ENCODE assay signal across 16 mouse cellular contexts in the genomic region with DNA sequence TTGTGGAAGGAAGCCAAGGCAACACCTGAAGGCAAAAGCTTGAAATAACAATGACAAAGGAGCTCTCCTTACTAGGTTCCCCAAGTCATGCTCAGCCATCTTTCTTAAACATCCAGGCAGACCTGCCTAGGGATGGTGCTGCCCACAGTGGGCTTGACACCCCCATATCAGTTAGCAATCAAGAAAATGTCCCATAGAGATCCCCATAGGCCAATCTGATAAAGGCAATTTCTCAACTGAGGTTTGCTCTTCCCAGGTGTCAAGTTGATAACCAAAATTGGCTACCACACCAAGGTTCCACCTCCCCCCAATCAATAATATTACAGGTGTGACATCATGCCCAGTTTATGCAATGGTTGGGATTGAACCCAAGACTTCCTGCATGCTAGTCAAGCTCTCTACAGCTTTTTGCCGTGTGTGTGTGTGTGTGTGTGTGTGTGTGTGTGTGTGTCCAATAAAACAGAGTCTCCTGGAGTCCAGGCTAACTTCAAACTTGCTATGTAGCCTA.
"Had no signal": no experiment of that assay in that cellular context is flagged by ENCODE, and none has a peak within 500 bp of the region (broad histone marks: within the 10 kb centered on the region; RNA-seq: fewer than 3 reads in every experiment).

No protein-coding gene starts in this region.

- H3K9ac ChIP-seq: neural tube, embryonic 13.5 days; neural tube, embryonic 15.5 days; stomach, embryonic 15.5 days had no signal

- H3K27me3 ChIP-seq: neural tube, embryonic 13.5 days; neural tube, embryonic 15.5 days; stomach, embryonic 15.5 days had no signal

- H3K36me3 ChIP-seq: neural tube, embryonic 13.5 days; neural tube, embryonic 15.5 days; stomach, embryonic 15.5 days had no signal

- DNase-seq: retina, postnatal 1 day; right cerebral cortex, adult 18-20 months; right cerebral cortex, postnatal 14 days; right cerebral cortex, postnatal 25 days; right cerebral cortex, postnatal 4 days; spleen, adult 18-20 months; thymus, adult 18-20 months; thymus, adult 2 months; thymus, postnatal 14 days; thymus, postnatal 25 days; thymus, postnatal 36 days; thymus, postnatal 4 days had no signal

- H3K27ac ChIP-seq: neural tube, embryonic 13.5 days; neural tube, embryonic 15.5 days; stomach, embryonic 15.5 days; stomach, postnatal 0 days had no signal

- H3K4me3 ChIP-seq: neural tube, embryonic 13.5 days; neural tube, embryonic 15.5 days; stomach, embryonic 15.5 days had no signal

- H3K4me1 ChIP-seq: neural tube, embryonic 13.5 days had no signal
